Mouse (Mus musculus) R1 (cell line): ENCODE measurements at regions not wholly inside any gene's neighbourhood (a gene's known extent, or its start where the extent isn't known, plus 50 kb on each side); places are given as distances from the start of the nearest gene placed in this dataset.

Experiments
- DNase-seq: peaks from one replicate; pipeline ENCODE4 v3.0.0-alpha.2; 2018; ENCODE audit warnings: low read depth, low spot score

GRCm38 (mm10) chr5:106557733-106558132 lies 51.2 kb upstream of the Gm17304 start:
- no peak for DNase-seq

DNA sequence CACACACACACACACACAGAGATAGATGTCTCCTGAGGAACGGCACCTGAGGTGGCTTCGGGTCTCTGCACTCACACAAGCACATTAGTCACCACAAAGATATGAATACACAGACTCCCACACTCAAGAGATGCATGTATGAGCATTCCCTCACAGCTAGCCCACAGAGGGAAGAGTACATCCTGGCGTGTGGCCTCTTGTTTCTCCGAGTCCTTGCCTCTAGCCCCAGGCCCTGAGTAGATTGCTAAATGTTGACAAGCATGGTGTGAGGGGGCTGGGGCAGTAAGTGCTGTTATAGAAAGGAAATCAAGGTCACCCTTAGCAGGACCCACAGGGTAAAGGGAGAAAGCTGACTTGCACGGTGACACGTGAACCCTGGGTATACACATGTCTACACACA lies 69.6 kb upstream of the Gm17304 start:
- DNase-seq = no peak

DNA sequence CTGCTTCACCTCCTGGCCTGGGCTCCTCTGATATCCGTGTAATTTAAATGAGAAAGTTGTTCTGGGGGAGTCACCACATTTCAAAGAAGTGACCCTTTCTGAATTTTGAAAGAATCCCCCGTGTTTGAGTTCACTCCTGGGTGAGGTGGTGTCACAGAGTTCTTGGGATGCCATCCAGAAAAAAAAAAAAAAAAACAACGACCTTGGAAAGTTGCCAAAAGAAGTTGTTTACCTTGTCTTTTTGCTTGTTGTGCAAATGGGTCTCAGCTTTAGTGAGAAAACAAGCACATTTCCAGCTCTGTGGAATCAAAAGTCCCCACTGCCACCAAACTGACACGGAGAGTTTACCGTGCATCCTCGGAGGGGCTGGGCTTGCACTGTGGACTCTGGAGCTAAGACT lies 71.7 kb upstream of the Gm17304 start:
- peak; percentile 54 for DNase-seq

DNA sequence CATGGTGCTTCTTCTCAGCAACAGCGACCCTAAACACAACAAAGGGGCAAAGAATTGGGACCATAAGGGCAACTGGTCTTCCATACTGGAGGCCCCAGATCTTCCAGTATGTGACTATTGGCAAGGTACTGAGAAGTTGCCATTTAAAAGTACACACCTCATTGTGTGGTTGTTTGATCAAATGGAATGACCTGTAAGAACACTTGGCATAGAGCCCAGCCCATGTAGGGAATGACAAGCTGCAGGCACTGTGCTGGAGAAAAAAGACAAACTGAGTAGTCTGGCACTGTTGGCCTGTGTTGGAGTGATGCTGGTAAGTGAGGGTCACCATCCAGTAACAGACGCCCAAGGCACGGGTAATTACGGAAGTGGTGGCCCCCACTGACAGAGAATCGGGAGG lies 72.8 kb upstream of the Gm17304 start:
- DNase-seq = no peak

GRCm38 (mm10) chr5:106528811-106529210 lies 70.8 kb upstream of the Barhl2 start:
- DNase-seq = no peak

DNA sequence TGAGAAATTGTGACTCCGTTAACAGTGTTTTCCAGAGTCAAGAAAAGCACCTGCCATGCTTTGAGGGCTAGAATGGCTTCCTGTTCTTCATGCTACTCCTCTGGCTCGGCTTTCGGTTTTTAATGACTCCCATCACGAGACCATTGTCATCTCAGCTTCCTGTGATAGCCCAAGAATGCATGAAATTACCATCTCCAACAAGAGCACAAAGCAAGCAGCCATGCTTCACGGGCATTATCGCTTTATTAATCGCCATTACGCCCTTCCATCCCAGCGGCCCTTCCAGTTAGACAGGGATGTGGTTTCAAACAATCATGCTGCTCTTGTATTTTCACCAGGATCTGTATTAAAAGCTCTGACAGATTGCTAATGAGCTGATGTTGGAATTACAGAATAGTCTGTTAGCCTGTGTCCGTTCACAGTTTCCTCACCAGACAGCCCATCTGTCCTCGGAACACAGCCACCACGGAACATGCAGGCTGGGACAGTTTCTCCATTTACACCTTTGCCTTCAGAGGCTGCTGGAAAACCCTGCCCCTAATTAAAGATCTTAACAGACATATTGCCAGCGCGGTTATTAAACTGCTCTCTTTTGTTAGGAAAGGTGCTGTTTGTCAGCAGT lies 69.5 kb upstream of the Barhl2 start:
- DNase-seq = peak; percentile 51

DNA sequence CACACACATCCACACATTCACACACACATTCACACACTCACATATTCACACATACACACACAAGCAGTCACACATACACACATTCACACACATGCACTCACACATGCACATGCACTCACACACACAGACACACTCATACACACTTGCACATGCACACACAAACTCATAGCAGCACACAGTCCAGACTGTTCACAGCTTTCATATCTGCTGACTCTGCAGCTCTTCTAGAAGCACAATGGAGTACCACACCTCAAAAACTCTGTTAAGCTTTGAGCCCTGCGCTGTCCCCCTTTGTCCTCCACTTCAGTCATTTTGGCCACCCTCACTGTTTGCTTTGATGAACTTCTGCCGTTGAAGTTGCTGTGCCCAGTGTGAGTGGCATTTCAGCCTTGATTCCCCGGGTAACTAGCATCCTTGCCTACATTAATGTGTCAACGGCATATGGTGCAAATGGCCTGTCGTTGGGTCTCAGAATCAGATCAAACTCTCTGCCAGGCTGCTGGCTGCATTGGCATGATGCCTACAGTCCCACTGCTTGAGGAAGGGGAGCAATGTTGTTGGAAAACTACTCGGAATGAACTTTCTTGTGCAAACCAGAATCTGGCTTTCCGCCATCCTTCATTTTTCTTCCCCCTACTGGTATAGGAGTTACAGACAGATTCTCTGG lies 54.6 kb upstream of the Barhl2 start:
- DNase-seq = no peak

- no peak for DNase-seq
Measured at GRCm38 (mm10) chr5:106507901-106508300, 49.9 kb upstream of the Barhl2 start.
